Mouse (Mus musculus) left cerebral cortex, postnatal 36 days (tissue): ENCODE measurements around the gene BC048671. TPM values are rescaled to one million over a fixed set of nuclear protein-coding genes. Genes with fewer than 3 reads are reported as not detected.

Experiments
- DNase-seq, 2 experiments: peaks; one replicate each; pipeline ENCODE4 v3.0.0; 2021 to 2022; ENCODE audit warnings: low spot score in 2 of 2, mixed read lengths in 1 of 2
- intact Hi-C: fragments of 180-260 bp; cut with DNase I; formaldehyde crosslinking; loops from one replicate; pipeline ENCODE4 v1.15.1; 2025
- total RNA-seq, 2 experiments: library from RNA; stranded (reverse); gene quantifications; 2 replicates each; pipeline ENCODE4 v1.2.3; 2021

BC048671 gene
- total RNA-seq, 2 experiments from 2014 or later = not detected

GRCm38 (mm10) chr6:90347183-90347582 lies 46.2 kb downstream of the BC048671 start:
- intact Hi-C loops = no loop called here
- DNase-seq = no peak

DNA sequence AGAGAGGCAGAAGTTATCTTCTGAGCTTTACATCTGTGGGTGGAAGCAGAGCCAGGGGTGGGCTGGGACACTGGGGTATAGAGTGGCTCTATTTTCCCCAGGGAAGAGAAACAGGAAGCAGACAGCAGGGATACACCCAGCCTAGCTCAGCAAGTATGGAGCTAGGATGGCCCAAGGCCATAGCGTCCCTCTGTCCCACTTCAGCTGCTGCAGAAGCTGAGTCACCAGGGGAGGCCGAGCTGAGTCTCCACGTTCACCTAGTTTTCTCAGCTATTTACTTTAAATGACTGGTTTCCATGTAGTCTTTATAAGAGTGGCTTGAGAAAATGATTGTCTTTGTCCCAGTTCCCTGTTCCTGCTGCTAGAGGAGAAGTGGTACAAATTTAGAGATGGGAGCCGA lies 47.5 kb downstream of the BC048671 start:
- no peak for DNase-seq
- intact Hi-C loops = no loop called here

DNA sequence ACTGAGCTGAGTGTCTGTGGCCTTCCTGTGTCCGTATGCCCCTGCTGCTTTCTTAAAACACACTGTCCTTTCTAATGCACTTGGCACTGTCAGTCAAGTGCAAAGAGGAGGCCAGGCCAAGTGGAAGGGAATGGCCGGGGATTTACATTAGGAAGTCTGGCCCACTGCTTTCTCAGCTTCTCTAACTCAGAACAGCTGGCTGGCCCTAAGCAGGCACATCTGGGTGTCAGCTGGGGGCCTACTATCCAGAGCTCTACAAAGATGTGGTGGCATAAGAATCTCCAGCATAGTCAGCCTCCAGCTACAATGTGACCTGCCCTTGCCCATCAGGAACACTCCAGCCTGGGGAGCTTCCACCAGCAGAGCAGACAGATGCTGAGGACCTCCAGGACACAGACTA lies 49.0 kb downstream of the BC048671 start:
- intact Hi-C loops = no loop called here
- DNase-seq = no peak

Other genes starting within 250 kb of the BC048671 start
- not detected for gene Vmn1r49, start 222.7 kb upstream of the BC048671 start, total RNA-seq
- gene Vmn1r50, start 199.8 kb upstream of the BC048671 start, total RNA-seq = not detected
- not detected for gene Vmn1r51, start 178.6 kb upstream of the BC048671 start, total RNA-seq
- gene Vmn1r52, start 126.4 kb upstream of the BC048671 start, total RNA-seq = not detected
- gene V1ra8, start 98.4 kb upstream of the BC048671 start, total RNA-seq = not detected
- not detected for gene Vmn1r53, start 76.8 kb upstream of the BC048671 start, total RNA-seq
- gene Vmn1r54, start 54.9 kb upstream of the BC048671 start, total RNA-seq = not detected
- gene Chst13, start 24.0 kb downstream of the BC048671 start, total RNA-seq = not detected
- not detected for gene Uroc1, start 32.1 kb downstream of the BC048671 start, total RNA-seq
- gene Zxdc, start 68.3 kb downstream of the BC048671 start, total RNA-seq = 10 to 100 TPM; 30.1 to 30.2 TPM
- 1 to 10 TPM; 5.3 to 7.4 TPM for gene Cfap100, start 127.6 kb downstream of the BC048671 start, total RNA-seq
- 10 to 100 TPM; 26.4 to 27.2 TPM for gene Klf15, start 161.4 kb downstream of the BC048671 start, total RNA-seq
- gene Aldh1l1, start 185.2 kb downstream of the BC048671 start, total RNA-seq = 10 to 100 TPM; 56.0 to 67.0 TPM